Mouse (Mus musculus) erythroblast, embryonic 14.5 days (primary cell): Measurements from ENCODE around the gene Wt1.

Experiments
- GATA1 ChIP-seq: IDR thresholded peaks from 2 replicates; pipeline ENCODE4 v1.6.1; 2012; ENCODE audit warnings: low read length, inconsistent platforms, mixed read lengths
- TAL1 ChIP-seq: IDR thresholded peaks from 3 replicates; pipeline ENCODE4 v1.6.1; 2012; ENCODE audit warnings: low read length, inconsistent platforms, mixed read lengths

DNA sequence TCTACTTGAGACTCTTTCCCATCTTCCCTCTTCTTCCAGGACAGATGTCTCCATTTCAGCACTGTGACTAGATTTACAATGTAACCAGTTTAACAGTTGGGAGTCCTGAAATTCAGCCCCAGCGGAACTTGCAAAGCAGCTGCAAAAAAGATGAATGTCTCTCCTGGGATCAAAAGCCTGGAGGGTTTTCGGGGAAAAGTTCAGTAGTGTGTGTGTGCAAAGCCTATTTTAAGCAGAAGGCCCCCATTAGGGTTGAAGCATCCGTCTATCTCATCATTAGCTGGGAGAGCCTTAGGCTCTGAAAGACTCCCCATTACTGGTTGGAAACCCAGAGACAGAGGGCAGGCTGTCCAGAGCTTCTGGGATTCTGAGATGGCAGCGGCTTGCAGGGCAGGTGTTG, 37.2 kb upstream of the Wt1 start:
- no peak for TF ChIP-seq GATA1
- no peak for TF ChIP-seq TAL1
